Mouse (Mus musculus): ENCODE results near the gene Dab1.

The Dab1 gene

DNA sequence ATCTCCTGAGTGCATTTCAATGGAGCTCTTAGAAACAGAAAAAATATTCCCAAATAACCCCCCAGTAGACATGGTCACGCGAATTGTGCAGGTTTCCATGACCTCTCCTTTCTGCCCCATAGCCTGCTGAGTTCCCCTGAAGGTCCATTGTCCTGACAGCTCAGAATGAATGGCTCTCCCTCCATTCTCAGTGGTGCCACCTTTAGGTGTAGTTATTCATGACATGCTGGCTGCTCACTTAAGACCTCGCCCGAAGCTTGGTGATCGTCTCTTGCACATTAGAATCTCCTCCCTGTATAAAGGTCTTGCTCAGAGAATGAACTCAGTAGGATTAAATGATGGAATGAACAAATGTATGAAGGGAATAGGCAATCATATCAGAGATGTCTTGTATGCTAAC lies 776.9 kb downstream of the Dab1 start:
- DNase-seq: peak; percentile 10

DNA sequence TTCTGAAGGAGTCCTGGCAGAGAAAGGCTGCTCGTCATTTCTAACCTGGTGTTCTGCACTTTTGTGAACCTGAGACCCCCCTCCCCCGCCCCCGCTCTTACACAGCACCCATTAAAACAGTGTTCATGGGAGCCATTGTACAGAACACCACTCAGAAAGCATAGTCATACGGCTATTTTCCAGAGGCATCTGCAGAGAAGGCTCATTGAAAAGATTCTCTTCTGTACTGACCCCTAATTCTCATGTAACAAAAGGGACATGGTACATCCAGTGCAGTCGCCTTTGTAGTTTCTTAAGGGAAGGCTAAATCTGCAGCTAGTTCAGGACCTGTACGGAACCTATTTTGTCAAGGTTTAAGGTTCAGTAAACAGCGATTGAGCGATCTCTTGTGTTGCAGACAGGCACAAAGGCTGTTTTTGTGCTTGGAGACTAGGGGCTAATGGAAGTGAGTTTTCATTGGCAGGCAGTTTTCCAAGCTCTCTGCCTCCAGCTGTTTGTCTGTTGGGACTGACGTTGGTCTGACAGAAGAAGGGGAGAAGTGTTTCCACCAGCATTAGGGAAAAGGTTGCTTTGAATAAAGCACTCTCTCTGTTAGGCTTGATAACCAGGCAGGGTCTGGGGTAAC lies 780.1 kb downstream of the Dab1 start:
- no peak for DNase-seq

DNA sequence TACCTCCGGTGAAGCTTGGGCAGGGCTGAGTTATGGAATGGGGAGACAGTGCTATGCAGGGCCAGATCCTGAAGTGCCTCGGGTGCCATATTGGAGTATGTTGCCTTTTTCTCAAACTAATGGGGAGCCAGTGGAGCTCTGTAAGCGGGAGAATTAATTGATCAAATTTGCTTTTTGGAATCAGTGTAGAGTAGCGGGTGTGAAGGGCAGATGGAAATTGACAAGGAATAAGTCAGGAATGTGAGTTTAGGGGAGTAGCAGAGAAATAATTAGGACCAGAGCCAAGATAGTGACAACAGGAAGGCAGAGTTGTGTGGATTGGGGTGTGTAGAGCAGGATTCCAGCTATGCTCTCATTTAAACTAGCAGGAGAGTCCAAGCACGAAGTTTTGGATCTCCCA lies 784.9 kb downstream of the Dab1 start:
- no peak for DNase-seq

DNA sequence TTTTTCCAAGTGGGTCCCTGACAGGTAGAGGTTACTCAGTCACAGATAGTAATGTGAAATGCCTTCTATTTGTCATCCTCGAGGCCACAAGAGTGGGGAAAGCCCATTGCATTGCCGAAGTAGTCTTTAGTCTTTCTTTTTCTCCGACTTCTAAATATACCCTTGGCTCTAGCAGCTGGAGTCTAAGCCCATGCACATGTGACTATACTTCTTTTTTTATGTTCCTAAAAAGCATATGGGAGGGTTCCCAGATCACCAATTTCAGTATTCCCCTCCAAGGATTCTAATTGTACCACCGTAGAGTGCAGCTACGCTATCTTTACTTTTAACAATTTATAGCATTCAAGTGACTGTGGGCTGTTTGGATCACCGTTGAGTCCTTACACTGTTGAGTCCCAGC lies 791.8 kb downstream of the Dab1 start:
- DNase-seq: no peak

DNA sequence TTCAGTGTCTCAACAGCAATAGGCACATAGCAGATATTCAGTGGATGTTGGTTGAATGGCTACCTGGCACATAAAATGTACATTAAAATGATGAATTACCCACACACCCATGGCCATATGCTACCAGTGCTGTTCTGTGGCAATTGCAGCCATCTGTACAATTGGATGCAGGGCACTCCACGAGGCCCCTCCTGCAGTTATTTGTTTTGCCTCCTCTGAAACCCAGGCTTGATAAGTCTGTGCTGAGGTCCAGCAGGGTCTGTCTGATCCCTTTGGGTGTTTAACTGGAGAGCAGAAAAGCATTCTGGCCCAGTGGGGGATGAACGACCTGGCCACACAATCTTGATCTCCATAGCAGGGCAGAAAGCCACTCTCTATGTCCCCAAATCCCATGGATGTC lies 796.3 kb downstream of the Dab1 start:
- DNase-seq: no peak

DNA sequence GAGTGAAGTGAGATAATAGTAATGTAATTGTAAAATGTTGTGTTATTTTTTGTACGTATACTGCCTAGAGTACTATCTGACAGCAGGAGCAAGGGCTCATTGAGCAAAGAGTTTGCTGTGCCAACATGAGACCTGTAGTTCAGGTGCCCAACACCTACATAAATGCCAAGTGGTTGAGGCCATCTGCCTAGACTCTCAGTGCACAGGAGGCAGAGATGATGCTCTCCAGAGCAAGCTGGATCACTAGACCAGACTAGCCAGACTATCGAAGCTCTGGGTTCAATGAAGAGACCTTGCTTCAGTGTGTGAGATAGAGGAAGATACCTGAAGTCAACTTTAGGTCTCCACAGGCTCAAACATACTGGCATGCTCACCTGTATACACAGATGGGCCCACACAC lies 799.2 kb downstream of the Dab1 start:
- DNase-seq: no peak

DNA sequence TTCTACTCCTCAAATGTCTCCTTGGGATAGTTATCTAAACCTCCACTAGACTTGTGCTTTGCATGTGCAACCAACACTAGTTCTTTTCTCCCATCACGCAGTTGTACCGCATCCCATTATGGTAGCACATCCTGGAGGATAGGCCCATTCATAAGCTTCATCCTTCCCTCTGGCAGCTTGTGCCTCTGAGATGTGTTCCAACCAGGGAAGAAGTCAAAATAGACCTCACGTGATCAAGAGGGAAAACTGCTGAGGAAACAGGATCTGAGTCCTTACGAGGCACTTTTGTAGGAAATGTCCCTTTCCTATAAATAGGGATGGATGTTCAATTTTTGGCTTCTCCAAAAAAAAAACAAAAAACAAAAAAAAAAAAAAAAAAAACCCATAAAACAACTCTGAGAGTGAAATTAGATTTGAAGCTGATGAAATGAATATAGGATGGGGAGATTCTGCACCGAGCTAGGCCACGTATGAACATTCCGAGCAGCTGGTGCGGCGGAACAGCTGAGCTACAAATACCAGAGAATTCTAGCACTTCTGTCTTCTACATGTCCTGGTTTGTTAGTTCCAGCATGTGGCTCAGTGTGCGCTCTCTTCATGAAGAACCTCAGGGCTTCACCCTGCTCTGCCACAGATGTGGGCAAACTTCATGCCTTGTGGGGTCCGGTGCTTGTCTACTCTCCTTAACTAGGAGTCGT lies 802.0 kb downstream of the Dab1 start:
- DNase-seq: no peak

DNA sequence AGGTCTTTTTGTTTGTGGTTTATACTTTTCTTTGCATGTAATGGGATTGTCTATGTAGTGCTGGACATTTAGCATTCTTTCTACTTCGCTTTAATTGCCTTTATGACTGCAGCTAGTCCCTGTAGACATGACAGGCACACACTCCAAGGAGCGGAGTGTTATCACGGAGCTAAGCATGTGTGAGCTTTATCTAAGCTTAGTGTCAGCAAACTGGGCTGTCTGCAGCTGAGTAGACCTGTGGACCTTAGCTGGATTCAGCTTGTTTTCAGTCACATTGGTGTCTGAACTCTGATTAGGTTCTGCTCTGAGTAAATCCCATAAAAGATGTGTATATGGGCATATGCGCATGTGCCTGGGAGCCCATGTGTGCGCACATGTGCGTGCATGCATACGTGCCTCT lies 810.0 kb downstream of the Dab1 start:
- DNase-seq: no peak

DNA sequence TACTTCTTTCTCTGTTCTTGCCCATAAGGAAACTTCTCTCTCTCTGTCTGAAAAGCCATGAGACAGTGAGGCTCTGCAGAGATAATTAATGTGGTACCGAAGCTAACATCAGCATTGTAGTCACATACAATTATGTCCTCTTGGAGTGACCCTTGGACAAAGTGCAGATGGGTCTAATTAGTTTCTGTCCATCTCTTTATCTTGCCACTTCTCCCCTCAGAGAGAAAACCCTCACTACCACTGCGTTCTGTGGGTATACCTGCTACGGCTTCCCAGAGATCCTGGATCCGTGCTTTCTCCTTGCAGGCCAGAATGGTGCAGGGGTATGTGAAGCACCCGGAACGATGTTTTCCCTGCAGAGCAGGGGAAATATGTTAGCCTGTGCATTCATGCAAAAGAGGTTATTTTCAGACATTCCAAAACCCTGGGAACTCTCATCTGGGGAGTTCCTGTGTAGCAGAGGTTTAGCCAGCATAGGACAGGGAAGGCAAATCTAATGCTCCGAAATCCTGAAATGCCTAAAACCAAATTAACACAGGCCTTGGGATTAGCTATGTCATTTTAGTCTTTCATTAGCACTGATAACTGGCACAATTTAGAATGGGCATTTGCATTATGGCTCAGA lies 812.2 kb downstream of the Dab1 start:
- no peak for DNase-seq

DNA sequence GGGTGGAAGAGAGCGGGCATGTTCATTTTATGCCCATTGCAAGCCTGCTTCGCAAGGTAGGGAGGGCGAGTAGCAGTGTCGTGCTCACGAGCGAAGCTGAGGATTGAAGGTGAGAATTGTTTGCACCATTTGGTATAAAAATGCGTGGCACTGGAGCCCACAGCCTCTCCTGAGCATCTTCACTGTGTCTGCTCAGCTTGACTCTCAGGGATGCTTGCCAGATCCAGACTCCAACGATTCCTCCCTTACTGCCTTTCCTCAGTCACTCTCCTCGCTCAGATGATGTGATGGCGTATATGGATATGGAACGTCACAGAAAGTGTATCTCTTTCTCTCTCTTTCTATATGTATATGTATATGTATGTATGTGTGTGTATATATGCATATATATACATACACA lies 813.0 kb downstream of the Dab1 start:
- DNase-seq: no peak

DNA sequence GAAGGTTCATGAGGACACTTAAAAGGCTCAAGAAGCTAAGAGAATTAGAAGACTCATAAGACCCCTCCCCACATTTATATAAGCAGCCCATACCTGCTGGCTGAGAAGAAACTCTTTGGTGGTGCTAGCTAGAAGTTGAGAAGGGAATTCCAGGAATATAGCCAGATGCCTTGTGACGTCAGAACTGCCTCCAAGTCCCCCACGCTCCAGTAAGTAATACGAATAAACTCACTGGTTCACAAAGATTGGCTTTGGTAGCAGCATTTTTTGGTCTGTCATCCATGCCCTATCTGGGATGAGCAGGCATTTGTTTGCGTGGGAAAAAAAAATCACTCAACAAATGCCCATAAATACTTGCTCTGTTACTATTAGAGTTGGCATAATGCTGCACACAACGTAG lies 816.6 kb downstream of the Dab1 start:
- no peak for DNase-seq

DNA sequence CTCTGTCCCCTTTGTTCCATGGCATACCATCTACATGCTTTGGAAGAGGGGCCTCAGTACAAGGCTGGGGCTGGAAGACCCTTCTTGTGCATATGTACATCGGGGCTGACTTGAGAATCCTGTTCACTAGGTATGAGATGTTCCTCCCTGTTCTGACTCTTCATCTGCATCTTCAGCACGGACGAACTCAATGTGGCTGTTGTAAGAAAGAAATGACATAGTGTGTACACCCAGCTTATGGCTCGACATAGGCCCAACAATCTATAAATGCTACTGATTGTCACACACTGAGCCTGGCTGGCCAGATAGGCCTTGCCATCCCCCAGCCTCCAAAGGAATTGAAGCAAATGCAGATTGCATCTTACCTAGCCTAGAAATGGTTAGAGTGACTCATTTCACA lies 817.3 kb downstream of the Dab1 start:
- no peak for DNase-seq

DNA sequence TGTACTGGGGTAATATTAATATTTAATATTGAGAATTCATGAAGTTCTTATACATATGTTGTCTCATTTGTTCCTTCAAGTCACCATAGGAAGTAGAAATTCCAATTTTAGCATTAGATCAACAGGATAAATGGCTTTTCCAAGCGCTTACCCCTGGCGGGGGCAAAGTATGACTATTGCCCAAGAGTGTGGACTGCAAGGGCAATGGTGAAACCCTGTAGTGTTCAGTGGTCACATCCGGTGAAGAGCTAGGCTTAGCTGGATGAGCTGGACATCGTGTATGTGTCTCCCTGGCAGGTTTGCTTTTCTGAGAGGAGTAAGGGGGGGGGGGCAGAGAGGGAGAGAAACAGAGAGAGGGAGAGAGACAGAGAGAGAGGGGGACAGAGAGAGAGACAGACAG lies 819.6 kb downstream of the Dab1 start:
- DNase-seq: no peak

DNA sequence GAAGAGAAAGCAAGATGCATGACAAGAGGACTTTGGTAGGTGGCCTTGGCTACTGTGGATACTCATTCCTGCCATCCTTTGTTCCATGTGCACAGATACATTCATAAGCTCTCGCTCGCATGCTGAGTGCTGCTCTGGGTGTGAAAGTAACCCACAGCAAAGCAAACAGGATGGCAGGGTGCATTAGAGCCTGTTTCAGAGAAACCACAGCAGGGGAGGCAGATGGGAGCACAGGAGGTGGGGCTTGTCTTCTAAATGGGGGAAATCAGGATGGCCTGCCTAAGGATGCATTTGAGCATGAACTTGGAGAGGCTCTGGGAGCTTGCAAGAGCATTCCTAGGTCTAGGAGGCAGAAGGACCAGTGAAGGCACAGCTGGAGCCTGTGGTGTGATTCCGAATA lies 820.5 kb downstream of the Dab1 start:
- DNase-seq: no peak

DNA sequence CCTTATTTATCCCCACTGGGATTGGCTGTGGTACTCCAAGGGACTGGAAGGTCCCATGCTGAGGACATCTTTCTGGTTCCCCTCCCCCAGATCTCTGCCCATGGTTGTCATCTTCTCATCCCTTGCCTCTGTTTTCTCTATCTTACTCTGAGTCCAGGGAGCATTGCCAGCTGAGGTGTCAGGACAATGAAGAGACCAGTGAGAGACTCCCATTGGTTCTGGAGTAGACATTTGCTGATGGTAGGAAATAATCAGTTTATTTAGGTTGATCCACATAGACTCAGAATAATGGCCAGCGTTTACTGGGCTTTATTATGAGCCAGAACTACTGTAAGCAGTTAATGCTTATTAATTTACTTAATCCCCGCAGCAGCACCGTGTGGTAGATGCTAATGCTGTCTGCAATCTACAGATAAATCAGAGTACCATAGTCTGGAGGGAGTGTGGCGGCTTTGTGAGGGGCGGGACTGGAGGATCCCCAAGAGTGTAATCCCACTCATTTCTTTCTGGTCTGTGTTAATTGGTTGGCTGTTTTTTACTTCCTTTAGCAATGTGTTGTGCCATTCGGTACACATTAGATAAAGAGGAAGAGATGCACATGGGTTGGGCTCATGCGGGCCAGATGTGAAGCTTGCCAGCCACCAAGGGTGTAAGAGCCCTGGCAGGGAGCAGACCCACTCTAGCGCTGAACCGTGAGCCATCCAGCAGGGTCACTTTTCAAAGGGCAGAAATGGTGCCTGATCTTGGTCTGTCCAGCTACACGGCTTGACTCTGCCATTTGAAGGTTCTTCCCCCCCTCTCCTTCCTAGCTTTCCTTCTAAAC lies 824.0 kb downstream of the Dab1 start:
- DNase-seq: no peak

DNA sequence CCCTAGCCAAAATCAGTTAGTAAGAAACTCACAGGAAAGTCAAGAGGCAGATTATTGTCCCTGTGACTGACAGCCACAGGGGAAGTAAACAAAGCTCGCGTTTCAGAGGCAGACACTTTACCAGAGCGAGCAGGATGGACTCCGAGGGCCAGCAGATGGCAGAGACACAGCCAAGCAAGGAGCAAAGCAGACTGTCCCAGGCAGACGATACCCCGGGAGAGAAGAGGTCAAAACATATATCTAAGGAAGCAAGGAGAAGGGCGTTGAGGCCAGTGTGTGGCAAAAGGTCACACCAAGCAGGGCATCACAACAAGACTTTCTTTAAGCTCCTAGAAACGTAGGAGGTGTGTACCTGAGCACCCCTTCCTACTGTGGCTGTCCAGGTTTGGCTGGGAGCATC lies 824.6 kb downstream of the Dab1 start:
- DNase-seq: no peak

DNA sequence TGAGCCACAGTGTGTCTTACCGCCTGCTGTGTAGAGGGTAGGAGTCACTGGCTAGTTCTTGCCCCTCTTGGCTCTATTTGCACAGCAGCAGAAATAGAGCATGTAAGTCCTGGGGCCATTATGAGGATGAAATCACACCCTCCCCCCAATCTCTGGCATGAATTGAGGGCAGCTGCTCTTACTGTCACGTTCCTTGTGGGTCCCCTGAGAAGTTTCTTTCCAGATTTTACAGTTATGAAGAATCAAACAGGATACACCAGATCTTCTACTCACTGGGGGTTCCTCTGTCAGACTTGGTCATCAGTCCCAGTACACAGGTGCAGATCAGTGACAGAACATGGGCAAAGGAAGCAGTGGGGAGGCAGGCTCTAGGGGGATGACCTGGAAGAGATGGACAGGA lies 825.8 kb downstream of the Dab1 start:
- DNase-seq: no peak

DNA sequence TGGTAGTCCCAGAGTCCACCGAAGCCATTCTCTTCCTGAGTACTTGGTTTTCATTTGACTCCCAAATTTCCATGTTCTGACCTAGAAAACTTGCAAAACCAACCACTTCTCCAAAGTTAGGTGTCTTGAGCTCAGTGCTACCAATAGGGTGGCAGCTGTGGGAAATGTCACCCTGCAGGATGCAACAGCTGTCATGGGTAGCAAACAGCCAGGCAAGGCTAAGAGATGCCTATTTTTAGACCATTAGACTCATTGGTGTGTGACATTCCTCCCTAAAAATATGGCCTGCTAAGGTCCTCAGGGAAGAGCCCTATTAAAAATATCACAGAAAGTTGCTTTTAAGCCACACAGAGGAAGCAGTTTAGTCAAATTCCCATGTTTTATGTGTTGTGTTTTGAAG lies 829.0 kb downstream of the Dab1 start:
- no peak for DNase-seq

DNA sequence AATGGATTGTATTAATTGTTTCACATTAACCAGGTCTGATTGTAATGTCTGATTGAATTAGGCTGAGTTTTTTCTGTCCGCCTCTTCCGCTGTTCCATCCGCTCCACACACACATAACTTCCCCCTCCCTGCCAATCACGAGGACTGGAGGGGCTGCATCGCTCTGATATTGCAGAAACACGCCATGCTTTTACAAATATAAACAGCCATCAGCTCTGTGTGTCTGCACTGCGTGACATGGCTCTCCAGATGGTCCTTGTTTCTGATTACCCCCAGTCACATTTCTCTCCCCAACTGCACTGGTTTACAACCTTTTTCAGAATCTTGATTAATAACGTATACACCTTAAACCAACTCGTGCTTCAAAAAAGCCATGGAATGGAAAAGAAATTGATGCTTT lies 831.5 kb downstream of the Dab1 start:
- no peak for DNase-seq

DNA sequence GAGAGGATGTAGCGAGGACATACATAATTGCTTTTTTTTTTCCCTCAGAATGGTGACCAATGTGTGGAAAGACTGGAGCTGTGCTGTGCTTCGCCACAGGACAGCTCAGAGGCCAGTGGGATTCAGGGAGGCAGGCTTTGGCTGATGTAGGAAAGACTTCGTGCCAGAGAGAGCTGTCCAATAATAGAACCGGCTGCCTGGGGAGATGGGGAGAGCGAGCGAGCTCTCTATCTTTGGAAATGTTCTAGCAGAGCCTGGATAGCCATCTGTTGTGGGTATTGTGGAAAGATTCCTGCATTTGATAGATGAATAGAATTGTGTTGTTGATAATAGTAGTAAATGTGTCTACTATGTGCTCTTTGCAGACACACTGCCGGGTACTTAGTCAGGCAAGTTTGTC lies 833.4 kb downstream of the Dab1 start:
- no peak for DNase-seq

DNA sequence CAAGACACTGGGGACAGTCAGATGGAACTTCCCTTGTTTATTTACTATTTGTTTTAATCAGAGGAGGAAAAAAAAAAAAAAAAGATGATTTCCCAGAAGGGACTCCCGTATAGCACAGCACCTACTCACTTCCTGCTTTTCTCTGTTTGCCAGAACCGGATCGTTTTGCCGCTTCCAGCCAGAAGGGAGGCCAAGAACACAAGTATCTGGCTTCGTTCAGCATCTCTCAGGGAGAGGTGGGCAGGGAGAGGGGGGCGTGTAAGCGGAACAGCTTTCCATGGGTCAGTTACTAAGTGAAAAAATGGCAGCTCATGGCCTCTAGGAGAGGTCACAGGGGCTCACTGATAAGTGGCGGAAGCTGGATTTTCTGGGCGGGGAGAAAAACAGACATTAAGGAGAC lies 836.0 kb downstream of the Dab1 start:
- no peak for DNase-seq

DNA sequence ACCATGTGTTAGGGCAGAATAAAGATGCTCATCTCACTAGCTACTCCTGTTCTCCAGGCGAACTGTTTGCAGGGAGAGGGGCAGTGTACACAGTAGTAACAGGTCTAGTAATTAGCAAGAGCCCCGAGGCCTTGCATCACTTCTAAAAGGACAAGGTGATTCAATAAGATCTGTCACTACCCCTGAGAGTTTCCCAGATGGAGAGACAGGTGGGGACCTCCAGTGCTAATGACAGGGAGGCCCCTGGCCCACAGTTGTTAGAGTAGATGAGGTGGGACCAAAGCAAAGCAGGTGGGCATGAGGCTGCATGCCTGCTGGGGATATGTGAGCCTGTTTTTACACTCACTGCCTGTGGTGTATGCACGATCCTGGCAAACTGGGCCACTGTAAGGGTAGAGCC lies 836.6 kb downstream of the Dab1 start:
- DNase-seq: no peak

DNA sequence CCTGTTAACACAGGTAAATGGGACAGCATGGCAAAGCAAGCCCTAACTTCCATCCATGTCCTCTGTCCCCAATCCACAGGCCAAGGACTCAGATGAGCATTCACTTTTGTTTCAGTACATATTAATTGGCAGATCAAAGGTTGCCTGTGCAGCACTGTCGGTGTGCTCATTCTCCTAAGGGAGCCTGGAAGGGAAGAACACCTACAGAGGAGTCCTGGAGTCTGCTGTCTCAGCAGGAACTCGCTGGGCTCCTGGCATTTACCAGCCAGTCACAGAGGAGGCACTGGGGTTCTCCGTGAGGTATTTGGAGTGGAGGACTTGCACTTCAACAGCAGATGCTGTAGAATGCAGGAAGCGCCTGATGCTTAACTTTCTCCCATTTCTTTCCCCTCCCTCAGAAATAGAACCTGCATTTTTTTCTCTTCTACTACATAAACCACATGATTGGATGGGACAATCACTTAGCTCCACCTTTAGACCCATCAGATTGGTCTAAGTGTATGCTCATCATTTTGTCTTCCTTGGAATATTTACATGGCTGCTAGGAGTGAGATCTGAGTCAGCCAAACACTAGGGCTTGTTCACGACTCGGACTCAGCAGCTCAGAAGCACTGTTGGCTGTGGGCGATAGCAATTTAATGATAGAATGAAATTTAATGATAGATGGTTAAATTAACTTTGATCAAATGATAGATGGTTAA lies 837.2 kb downstream of the Dab1 start:
- peak; percentile 17 for DNase-seq

Data from kidney, adult 9 months (tissue).